Mouse (Mus musculus) embryonic facial prominence, embryonic 10.5 days (tissue): Measurements from ENCODE around the gene Uba2. TPM values are rescaled to one million over a fixed set of nuclear protein-coding genes. Genes with fewer than 3 reads are reported as not detected.
"Not testable (repeated sequence)": the region's sequence is repeated elsewhere in the genome, so short reads cannot be mapped to it uniquely, and the experiment has no call there.

Source experiments
- DNase-seq: peaks from one replicate; pipeline ENCODE4 v3.0.0-alpha.2; 2017; ENCODE audit warnings: low spot score
- H3K27ac ChIP-seq: fragments of 300-500 bp; sonication (generic); replicated peaks from 2 replicates; pipeline ENCODE4 v1.5.1; 2016; ENCODE audit warnings: mild to moderate bottlenecking
- H3K27me3 ChIP-seq: fragments of 300-500 bp; sonication (generic); replicated peaks from 2 replicates; pipeline ENCODE4 v1.6.1; 2016; ENCODE audit warnings: low read depth, mild to moderate bottlenecking; ENCODE audit not compliant: poor library complexity, severe bottlenecking
- H3K36me3 ChIP-seq: fragments of 300-500 bp; sonication (generic); replicated peaks from 2 replicates; pipeline ENCODE4 v1.6.1; 2016; ENCODE audit warnings: mild to moderate bottlenecking, moderate library complexity
- H3K4me1 ChIP-seq: fragments of 300-500 bp; sonication (generic); 2 replicates; pipeline ENCODE4 v1.6.1; 2016
- H3K4me3 ChIP-seq: fragments of 300-500 bp; sonication (generic); 2 replicates; pipeline ENCODE4 v1.5.1; 2016; ENCODE audit warnings: mild to moderate bottlenecking, moderate library complexity
- H3K9me3 ChIP-seq: fragments of 300-500 bp; sonication (generic); 2 replicates; pipeline ENCODE4 v1.6.1; 2016; ENCODE audit warnings: mild to moderate bottlenecking
- whole genome bisulfite sequencing: fragments of 180-500 bp; shearing (Covaris S2); methylation state at CpG from one replicate; pipeline ENCODE4 v1.1.7; 2016; 5-methylcytosine and 5-hydroxymethylcytosine counted together
- polyA plus RNA-seq: library from polyadenylated mRNA; unstranded; fragments of >200 nt; fragmentation: Nextera tagmentation; extraction: Ambion mirVana; gene quantifications from 2 replicates; pipeline ENCODE4 v1.2.1, GENCODE M21; 2016

Gene Uba2
- polyA plus RNA-seq, 1 experiment from 2014 or later: 295 TPM

DNA sequence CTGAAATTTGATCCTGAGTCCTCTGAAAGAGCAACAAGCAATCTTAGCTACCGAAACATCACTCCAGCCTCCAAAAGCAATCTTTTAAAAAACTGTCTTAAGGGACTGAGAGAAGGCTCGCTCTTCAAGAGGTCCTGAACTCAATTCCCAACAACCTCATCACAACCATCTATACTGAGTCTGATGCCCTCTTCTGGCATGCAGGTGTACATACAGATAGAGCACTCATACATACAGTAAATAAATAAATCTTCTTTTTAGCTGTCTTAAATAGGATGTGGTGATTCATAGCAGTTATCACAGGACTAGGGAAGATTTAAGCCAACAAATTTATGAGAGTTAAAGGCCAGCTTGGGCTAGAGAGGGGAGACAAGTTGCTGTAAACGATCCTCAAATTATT lies 26.2 kb upstream of the Uba2 start:
- Histone ChIP-seq H3K36me3 (peaks cover 38% of the 10 kb centered on the region), H3K4me1 (peaks cover 7% of the 10 kb centered on the region), H3K27ac (no peak overlapping the region), H3K9me3 (peaks cover 3% of the 10 kb centered on the region; the same call in 1 of the 2 replicates), H3K4me3 (peak overlapping the region; percentile 97), H3K27me3 (no peaks in the 10 kb centered on the region)
- WGBS: 49% methylated on average over 3 of the region's 3 CpGs
- no peak for DNase-seq

DNA sequence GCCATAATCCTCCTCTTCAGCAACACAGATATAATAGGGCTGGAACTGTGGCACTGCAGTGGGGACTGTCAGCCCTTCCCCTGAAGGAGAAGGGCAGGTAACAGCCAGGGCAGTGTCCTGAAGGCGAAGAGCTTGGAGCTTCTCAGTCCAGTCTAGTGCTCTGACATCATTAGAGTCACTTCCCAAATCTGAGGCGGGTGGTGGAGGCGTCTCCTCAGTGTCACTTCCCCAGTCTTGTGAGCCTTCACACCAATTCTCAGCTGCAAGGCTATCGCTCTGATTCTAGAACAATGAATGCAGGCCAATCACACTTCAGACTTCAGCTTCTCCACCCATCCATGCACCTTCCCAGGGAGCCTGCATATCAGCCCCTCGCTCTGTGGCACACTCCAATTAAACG lies 23.4 kb upstream of the Uba2 start:
- Histone ChIP-seq H3K4me3 (no peak overlapping the region), H3K36me3 (peaks cover 55% of the 10 kb centered on the region), H3K9me3 (no peaks in the 10 kb centered on the region), H3K4me1 (peaks cover 7% of the 10 kb centered on the region), H3K27me3 (no peaks in the 10 kb centered on the region), H3K27ac (no peak overlapping the region)
- DNase-seq: no peak
- WGBS: 91% methylated on average over 6 of the region's 6 CpGs

DNA sequence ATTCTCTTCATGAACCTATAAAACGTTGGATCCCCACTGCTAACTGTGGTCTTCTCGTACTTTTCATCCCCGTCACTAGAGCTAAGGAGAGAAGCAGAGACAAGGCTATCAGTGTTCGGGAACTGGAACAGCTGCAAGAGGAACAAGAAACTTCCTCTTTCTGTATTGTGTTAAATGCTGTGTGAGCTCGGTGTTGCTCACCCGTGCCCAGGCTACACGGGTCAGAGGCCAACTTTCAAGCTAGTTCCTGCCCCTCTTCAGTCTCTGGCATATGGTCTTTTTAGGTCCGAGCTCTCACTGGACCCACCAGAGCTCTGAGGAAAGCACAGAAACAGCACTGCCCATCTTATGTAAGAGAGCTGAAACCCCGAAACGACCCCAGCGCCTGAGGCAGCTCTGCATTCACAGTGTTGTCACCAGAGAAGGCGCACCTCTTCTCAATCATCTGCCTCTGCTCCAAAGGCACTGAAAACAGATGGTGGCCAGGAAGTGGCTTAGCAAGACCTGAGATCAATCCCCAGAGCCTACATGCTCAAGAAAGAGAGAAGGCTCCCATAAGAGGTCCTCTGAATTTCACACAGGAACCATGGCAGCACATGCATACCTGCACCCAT lies 20.1 kb upstream of the Uba2 start:
- Histone ChIP-seq H3K36me3 (peaks cover 85% of the 10 kb centered on the region), H3K27ac (no peak overlapping the region), H3K4me1 (no peaks in the 10 kb centered on the region), H3K9me3 (no peaks in the 10 kb centered on the region), H3K27me3 (no peaks in the 10 kb centered on the region), H3K4me3 (no peak overlapping the region)
- 89% methylated on average over 12 of the region's 12 CpGs for WGBS
- no peak for DNase-seq

DNA sequence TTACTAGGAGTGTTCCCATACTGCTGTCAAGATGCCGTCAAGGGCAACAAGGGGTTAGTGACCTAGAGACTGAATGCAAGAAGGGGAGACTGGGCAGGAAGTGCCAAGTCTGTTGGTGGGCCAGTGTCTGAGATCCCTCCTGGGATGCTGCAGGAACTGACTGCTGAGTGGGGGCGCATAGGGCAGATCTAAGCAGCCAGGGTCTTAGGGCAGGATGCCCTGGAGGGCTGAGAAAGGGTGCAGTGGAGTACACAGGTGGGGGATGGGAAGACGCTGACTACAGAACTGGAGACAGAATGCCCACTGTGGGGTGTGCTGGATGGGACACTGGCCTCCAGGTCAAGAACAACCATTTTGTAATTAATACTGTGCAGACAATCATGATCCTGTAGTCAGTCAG lies 14.4 kb upstream of the Uba2 start:
- H3K4me1 ChIP-seq: peaks cover 8% of the 10 kb centered on the region; the same call in 1 of the 2 replicates
- no peak for DNase-seq
- WGBS: 59% methylated on average over 3 of the region's 3 CpGs
- H3K36me3 ChIP-seq: peaks cover 55% of the 10 kb centered on the region
- H3K9me3 ChIP-seq: no peaks in the 10 kb centered on the region
- H3K4me3 ChIP-seq: no peak overlapping the region
- H3K27ac ChIP-seq: no peak overlapping the region
- H3K27me3 ChIP-seq: no peaks in the 10 kb centered on the region

DNA sequence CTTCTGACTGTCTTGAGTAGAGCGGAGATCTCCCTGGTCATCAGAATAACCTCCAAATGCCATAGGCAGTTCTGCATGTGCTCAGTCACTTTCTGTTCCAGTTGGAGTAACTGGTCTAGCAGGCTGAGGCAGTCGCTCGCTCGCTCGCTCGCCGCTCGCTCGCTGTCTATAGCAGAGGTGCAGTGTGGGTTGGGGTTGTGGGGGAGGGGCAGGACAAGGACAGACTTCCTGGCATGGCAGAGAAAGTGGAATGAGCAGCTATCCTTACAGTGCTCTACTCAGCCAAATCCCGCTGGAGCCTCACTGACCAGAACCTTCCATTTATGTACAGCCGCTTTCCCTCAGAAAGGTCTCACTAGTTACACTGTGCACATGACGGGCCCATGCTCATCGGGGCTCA lies 14.0 kb upstream of the Uba2 start:
- Histone ChIP-seq H3K27ac (no peak overlapping the region), H3K27me3 (no peaks in the 10 kb centered on the region), H3K4me3 (no peak overlapping the region), H3K36me3 (peaks cover 50% of the 10 kb centered on the region), H3K4me1 (peaks cover 8% of the 10 kb centered on the region; the same call in 1 of the 2 replicates), H3K9me3 (no peaks in the 10 kb centered on the region)
- 83% methylated on average over 13 of the region's 13 CpGs for WGBS
- peak; percentile 49 for DNase-seq

DNA sequence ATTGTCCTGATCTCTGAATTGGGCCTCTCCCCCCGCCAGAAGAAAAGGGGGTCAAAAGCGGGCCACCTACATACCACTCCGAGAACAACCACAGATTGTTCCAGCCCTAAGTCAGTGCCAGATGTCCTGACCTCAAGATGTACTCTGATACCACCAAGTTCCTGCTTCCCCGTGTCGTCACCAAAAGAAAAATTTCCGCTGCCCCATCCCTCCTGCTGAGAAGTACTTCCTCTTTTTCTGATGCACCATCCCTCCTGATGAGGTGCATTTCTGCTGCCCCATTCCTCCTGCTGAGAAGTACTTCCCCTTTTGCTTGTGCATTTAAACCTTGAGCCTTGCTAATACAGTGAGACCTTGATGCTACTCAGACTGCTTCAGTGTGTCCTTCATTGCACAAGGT lies 6.8 kb upstream of the Uba2 start:
- 80% methylated on average over 6 of the region's 6 CpGs for WGBS
- H3K9me3 ChIP-seq, H3K4me1 ChIP-seq, H3K27me3 ChIP-seq, H3K27ac ChIP-seq, H3K4me3 ChIP-seq, H3K36me3 ChIP-seq, DNase-seq: not testable (repeated sequence)

DNA sequence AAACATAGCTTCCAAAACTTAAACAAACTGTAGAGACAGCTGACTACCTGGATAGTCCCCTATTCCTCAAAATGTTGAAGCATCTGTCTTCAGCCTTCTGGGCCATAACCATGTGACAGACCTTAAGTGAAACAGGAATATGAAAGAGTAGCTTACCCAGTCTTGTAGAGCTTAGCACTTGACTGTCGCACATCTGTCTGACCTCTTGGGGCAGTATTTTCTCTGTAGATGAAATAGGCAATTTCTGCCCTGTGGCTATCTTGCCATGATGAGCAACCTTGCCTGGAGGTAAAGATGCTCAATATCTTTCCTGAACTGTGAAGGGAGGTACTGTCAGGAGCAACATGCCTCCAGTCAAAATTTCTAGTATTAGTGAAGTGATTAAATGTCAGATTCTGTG lies 2.9 kb upstream of the Uba2 start:
- 80% methylated on average over 1 of the region's 1 CpGs for WGBS

DNA sequence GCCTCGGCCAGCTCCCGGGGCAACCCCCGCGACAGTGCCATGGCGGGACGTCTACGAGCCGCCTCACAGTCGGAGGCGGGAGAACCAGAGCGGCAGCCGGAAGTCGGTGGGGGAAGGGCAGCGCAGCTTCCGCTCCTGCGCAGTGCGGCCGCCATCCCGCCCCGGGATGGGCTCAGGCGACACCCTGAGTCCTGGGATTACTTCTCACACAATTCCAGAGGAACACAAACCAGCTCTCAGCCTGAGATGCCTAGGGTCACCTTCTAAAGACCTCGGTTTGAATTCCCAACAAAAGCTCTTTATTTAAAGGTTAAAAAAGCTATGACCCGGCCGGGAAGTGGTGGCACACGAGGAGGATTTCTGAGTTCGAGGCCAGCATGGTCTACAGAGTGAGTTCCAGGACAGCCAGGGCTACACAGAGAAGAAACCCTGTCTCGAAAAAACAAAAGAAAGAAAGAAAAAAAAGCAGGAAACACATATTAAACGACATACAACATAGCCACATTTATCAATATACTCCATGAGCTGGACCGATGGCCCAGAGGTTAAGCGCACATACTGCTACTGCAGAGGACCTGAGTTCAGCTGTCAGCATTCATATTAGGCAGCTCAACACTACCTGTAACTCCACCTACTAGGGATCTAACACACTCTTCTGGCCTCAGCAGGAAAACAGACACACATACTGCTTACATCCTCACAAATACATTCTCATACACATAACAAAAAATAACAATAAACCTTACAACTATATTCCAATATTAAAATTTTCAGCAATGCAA lies 738 bp downstream of the Uba2 start:
- H3K9me3 ChIP-seq: no peaks in the 10 kb centered on the region
- 9% methylated on average over 30 of the region's 30 CpGs for WGBS
- no peaks in the 10 kb centered on the region for H3K27me3 ChIP-seq
- peak overlapping the region; percentile 98 for H3K4me3 ChIP-seq
- peaks cover 27% of the 10 kb centered on the region for H3K36me3 ChIP-seq
- peak; percentile 95 for DNase-seq
- H3K27ac ChIP-seq: peak overlapping the region; percentile 98
- H3K4me1 ChIP-seq: peaks cover 12% of the 10 kb centered on the region; the same call in 1 of the 2 replicates

More for the DNA sequence above, 2.9 kb upstream of the Uba2 start:
- Histone ChIP-seq H3K36me3 (no peaks in the 10 kb centered on the region), H3K4me1 (0 out of 2 replicates have a peak, but pooled peaks cover 3% of the 10 kb centered on the region), H3K9me3 (no peaks in the 10 kb centered on the region), H3K4me3 (no peak overlapping the region), H3K27ac (no peak overlapping the region), H3K27me3 (no peaks in the 10 kb centered on the region)
- no peak for DNase-seq

DNA sequence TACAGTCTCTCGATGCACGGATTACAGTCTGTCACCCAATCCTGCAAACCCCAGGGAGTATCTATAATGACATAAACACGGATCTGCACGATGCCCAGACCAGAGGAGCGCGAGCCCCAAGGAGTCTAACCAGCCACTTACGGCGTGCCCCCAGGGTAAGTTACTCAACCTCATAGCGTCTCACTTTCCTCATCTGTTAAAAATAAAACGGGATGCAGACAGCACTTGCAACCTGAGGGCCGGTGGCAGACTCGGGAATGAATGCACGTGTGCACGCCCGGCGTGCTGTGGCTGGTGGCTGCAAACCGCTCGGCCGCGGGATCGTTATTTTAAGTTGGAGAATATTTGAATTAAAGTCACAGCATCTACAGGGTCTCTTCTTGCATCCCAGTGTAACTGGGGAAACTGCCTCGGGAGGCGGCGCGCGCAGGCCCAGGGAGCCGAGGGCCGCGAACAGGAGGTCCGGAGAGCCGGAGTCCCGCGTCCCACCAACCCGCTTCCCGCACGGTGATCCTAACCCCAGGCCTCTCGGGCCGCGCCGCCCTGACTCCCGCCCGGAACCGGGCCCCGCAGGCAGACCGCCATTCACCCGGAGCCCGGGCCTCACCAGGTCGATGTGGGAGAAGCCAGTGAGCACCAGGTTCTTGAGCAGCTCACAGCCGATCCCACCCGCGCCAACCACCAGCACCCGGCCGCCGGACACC lies 1.5 kb downstream of the Uba2 start:
- peak overlapping the region; percentile 98 for H3K27ac ChIP-seq
- DNase-seq: no peak
- under 1% methylated on average over 54 of the region's 54 CpGs for WGBS

DNA sequence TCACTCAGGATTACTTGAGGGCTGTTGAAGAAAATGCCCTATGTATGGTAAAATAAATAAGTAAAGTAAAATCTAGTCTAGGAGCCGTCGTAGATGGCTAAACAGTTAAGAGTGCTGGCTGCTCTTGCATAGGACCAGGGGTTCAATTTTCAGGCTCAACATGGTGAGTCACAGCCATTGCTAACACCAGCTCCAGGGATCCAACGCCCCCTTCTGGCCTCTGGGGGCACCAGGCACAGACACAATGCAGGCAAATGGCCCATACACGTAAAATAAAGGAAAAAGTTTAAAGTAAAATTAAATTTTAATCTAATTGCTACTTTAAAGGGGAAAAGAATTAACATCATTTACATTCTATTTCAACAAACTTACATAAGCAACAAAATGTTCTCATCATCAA lies 2.5 kb downstream of the Uba2 start:
- H3K9me3 ChIP-seq: no peaks in the 10 kb centered on the region
- WGBS: 55% methylated on average over 4 of the region's 4 CpGs
- H3K4me1 ChIP-seq: peaks cover 12% of the 10 kb centered on the region; the same call in 1 of the 2 replicates
- no peaks in the 10 kb centered on the region for H3K27me3 ChIP-seq
- peak overlapping the region; percentile 98 for H3K4me3 ChIP-seq
- no peak overlapping the region for H3K27ac ChIP-seq
- DNase-seq: peak; percentile 54
- H3K36me3 ChIP-seq: peaks cover 45% of the 10 kb centered on the region

More for the DNA sequence above, 1.5 kb downstream of the Uba2 start:
- peak overlapping the region; percentile 98 for H3K4me3 ChIP-seq
- no peaks in the 10 kb centered on the region for H3K9me3 ChIP-seq
- H3K27me3 ChIP-seq: no peaks in the 10 kb centered on the region
- peaks cover 35% of the 10 kb centered on the region for H3K36me3 ChIP-seq
- peaks cover 12% of the 10 kb centered on the region; the same call in 1 of the 2 replicates for H3K4me1 ChIP-seq

DNA sequence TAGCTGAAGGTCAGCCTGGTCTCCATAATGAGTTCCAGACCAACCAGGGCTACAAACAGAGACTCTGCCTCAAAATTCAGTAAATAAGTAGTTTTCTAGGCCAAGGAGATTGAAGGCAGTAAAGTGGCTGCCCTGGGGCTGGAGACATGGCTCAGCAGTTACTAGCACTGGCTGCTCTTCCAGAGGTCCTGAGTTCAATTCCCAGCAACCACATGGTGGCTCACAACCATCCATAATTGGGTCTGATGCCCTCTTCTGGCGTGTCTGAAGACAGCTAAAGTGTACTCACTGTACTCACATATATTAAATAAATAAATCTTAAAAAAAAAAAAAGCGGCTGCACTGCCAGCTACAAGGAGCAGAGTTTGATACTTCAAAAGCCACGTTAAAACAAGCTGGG lies 3.4 kb downstream of the Uba2 start:
- H3K4me1 ChIP-seq: peaks cover 12% of the 10 kb centered on the region; the same call in 1 of the 2 replicates

DNA sequence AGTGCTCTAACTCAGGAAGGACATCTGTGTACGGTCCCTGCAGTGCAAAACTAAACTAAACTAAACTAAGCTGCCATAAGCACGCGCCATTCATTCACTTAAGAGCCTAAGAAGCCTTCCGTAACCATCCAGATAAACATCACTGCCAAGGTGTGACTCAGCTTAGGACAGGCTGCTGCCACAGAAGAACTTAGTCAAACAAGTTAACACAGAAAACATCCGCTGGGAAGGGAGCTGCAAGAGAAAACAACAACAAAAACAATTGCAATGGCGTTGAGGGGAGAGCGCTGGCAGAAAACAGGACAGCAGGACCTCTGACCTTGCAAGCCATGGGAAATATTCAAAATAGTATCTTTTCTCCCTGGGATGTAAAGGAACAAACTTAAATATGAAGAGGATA lies 4.7 kb downstream of the Uba2 start:
- Histone ChIP-seq H3K27me3 (no peaks in the 10 kb centered on the region), H3K9me3 (no peaks in the 10 kb centered on the region), H3K4me1 (peaks cover 12% of the 10 kb centered on the region; the same call in 1 of the 2 replicates), H3K27ac (no peak overlapping the region), H3K4me3 (no peak overlapping the region), H3K36me3 (peaks cover 67% of the 10 kb centered on the region)
- DNase-seq: no peak
- 92% methylated on average over 7 of the region's 7 CpGs for WGBS

More for the DNA sequence above, 3.4 kb downstream of the Uba2 start:
- DNase-seq: no peak
- Histone ChIP-seq H3K27ac (no peak overlapping the region), H3K9me3 (no peaks in the 10 kb centered on the region), H3K36me3 (peaks cover 54% of the 10 kb centered on the region), H3K4me3 (no peak overlapping the region), H3K27me3 (no peaks in the 10 kb centered on the region)
- 78% methylated on average over 3 of the region's 3 CpGs for WGBS
